Mouse (Mus musculus): Measurements from ENCODE around the gene Gm13539. TPM values are rescaled to one million over a fixed set of nuclear protein-coding genes. Genes with fewer than 3 reads are reported as not detected.
A peak's percentile ranks its signal among the peaks of the same experiment; 100 is the strongest.
"Not testable (repeated sequence)": the region's sequence is repeated elsewhere in the genome, so short reads cannot be mapped to it uniquely, and the experiment has no call there.

Gm13539 gene
- not detected for total RNA-seq (2022)

DNA sequence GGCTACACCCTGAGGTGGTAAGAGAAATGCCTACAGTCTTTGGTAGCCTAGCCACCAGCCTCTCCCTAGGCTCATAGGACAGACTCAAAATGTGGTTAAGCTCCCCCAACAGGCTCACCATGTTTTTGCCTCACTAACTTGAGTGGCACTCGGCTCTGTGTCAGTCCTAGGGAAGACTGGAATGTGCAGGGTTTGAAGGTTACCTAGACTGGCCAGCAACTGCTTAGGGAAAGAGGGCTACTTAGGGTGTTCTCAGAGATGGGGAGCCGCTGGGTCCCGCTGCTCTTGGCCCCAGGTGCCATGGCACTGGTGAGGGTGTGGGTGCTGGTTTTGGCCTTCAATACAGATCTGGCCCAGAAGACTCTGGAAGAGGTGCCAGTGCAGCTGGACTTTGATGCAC, at the start of gene Gm13539:
Gm13539 (plus strand) TSS at position 301 of the 400 bp plus-strand sequence.
- DNase-seq (ENCODE audit: low spot score): no peak

DNA sequence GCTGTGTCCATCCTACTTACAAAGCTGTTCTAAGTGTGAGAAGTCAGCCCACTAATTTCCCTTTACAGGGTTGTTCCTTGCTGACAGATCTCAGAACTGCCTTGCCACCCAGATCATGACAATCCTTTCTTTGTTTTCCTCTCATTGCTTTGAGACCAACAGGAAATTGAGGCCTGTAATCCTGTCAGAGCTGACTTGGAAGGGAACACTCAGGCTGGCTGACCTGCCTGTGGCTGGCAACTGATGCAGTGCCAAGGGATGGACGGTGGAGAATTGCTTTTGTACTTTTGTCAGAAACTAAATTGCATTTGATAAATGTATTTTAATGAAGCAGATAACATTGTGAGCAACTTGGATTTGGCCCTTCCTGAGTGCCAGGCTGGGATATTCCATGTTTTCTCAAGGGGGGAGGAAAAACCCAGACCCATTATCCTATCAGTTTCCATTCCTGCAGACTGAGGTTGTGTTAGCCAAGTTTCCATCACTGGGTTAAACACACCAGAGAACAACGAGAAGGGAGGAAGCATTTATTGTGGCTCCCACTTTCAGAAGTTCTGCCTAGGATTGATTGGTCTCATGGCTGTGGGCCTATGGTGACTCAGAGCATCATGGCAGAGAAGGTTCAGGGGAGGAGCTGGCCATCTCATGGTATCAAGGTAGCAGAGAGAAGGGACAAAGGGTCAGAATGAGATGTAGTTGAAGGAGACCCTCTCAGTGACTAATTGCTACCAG, 48.7 kb upstream of the Gm13539 start:
- no peak for DNase-seq (ENCODE audit: low spot score)

DNA sequence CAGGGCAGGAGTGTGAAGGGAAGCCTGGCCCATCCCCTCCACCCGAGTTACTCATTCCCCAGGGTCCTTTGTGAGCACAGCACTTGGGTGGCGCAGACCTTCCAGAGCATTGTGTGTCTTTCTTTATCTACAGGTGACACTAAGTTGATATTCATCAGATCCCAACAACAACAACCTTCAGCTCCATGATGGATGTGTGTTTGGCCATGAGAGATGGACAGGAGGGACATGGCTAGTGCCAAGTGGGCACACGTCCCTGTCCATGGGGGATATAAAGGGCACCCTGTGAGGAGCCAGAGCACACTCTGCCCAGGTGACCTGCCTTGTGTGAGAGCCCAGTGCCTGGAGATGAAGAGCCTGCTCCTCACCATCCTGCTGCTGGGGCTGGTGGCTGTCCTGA, 45.3 kb upstream of the Gm13539 start, which contains the start of gene Obp2b:
Obp2b (plus strand) TSS at position 301 of the 400 bp plus-strand sequence.
- not testable (repeated sequence) for DNase-seq (ENCODE audit: low spot score)

DNA sequence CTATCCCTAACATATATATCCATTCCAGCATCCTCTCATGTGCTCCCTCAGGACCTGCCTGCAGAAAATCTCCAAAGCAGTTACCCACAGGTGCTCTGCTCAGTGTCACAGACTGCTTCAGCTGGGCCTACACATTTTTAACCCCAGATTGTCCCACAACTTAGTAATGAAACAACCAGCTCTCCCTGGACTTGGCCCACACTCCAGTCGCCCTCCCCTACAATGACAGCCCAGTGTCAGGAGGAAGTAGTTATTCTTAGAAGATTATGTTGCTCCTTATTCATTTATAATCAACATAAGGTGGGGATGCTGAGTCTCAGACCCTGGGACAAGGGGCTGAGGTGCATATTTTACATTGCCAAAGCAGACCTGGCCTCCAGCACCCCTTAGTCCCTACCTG, 40.4 kb upstream of the Gm13539 start:
- DNase-seq (ENCODE audit: low spot score): no peak

DNA sequence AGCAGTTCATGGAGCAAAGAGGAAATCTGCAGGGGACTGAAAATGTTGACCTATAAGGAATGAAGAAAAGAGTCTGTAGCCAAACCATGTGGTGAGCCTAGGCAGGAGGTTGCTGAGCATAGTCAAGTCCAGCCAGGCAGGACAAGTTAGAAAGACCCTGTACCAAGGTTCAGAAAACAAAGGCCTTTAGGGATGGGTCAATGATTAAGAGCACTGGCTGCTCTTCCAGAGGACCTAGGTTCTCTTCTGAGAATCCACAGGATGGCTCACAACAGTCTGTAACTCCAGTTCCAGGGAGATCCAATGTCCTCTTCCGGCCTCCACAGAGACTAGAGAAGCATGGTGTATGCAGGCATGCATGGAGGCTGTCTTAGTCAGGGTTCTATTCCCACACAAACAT, 27.9 kb upstream of the Gm13539 start:
- DNase-seq (ENCODE audit: low spot score): no peak

DNA sequence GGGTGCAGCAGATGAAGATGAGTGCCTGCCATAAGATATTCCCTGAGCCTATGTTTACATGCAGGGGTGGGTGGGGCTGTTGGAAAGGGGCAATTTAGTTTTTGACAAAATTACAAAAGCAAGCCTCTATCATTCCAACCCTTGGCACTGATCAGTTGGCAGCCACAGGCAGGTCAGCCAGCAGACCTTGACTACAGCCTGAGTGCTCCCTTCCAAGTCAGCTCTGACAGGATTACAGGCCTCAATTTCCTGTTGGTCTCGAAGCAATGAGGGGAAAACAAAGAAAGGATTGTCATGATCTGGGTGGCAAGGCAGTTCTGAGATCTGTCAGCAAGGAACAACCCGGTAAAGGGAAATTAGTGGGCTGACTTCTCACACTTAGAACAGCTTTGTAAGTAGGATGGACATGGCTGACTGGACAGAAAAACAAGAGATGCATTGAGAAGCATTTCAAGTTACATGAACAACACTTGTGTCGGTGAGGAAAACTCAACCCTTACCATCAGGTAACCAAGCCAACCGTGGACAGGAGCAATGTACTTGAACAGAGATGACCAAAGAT, 23.9 kb upstream of the Gm13539 start:
- DNase-seq (ENCODE audit: low spot score): no peak

DNA sequence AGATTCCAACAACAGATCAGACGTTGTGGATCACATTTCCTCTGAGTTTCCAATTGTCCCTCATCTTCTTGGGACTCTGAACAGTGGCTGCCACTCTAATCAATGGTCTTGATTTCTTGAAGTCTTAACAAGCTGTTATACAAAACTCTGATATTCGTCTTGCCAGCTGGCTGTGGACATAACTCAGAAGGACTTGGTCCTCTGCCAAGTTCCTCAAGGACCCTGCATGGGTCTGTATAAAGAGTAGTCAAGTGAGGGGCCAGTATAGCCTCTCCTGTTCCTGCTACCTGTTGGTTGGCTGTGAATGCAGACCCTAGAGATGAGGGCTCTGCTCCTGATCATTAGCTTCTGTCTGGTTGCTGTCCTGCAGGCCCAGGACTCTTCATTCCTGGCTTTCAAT, 16.8 kb upstream of the Gm13539 start, which contains the start of gene Lcn3:
Lcn3 (plus strand) TSS at position 301 of the 400 bp plus-strand sequence.
- DNase-seq (ENCODE audit: low spot score): no peak

DNA sequence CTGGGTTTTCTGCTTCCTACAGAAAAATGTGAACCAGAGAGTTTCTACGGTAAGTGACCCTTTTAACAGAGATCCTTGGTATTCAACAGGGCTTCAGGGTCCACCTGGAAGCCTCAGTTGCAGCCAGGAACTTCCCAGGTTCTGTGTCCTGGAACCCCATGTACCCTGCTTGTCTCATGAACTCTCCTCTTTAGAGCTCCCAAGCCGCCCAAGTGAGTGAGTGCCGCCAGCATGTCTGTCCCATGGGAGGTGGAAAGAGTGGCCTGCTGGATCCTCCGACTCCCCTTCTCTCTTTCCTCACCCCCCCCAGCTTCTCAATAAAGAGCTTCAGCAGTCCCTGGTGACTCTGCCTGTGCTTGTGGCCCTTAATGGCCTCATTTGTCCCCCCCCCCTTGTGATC, 14.3 kb upstream of the Gm13539 start:
- DNase-seq (ENCODE audit: low spot score): no peak

DNA sequence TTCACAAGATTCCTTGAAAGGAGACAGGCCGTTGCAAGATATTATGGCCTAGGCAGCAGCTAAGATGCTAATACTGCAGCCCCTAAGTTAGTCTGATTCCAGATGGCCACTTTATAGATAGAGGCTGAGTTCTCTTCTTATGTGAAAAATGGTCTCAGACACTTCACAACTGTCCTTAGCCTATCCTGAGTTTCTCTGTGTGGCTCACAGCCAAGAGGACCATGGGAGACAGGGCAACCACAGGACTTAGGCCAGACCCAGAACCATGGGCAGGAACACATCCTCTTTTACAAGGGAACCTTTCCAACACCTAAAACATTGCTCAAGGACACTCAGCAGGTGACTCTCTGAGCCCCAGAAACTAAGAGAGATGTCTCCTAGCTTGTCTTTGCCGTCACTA, 8.6 kb upstream of the Gm13539 start:
- no peak for DNase-seq (ENCODE audit: low spot score)

DNA sequence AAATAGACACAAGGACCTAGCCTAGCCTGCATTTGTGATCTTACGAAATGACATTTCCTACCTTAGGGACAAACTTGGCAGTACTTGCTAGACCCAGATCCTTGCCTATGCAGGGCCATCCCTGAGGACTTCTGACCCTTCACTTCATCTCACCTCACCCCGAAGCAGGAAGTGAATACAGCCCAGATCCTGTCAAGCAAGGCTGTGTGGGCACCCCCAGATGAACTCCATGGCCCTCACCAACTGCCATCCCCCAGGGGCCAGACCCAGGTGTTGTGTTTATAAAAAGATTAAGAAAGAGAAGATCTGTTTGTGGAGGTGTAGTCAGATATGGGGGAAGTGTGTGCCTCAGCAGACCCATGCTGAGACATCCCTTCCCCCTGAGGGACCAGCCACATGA, 7.4 kb upstream of the Gm13539 start:
- DNase-seq (ENCODE audit: low spot score): no peak

DNA sequence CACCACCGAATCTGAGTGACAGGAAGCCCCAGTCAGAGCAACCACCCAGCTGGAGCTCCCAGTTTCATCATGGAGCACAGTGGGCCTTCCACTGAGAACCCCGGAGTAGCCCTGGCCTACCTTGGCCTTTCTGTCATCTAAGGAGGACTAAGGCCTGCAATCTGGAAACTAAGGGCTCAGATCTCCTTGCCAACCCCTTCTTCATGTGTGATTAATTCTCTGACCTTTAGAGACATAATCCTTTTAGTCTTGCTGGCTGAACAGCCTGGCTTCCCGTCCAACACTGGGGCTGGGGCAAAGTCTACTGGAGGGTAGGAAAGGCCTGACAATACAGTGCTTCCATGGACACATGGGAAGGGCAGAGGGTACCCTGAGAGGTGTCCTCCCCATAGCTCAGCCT, 6.1 kb upstream of the Gm13539 start:
- no peak for DNase-seq (ENCODE audit: low spot score)

DNA sequence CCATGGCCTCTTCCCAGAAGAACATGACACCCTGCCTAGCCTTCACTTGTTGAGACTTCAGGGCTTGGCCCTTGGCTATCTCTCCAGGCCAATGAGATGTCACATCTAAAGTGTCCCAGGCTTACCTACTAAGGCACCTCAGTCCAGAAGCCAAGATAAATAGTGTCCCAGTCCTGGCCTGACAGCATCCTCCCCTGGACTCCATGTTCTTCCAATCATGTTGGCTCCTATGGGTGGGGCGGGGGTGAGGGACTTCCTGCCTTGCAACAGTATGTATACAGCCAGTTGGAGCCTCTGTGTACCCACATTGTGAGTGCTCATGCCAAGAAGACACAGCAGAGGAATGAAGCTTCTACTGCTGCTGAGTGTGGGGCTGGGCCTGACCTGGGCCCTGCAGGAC, 5.3 kb upstream of the Gm13539 start, which contains the start of gene Lcn11:
Lcn11 (plus strand) TSS at position 301 of the 400 bp plus-strand sequence.
- no peak for DNase-seq (ENCODE audit: low spot score)

DNA sequence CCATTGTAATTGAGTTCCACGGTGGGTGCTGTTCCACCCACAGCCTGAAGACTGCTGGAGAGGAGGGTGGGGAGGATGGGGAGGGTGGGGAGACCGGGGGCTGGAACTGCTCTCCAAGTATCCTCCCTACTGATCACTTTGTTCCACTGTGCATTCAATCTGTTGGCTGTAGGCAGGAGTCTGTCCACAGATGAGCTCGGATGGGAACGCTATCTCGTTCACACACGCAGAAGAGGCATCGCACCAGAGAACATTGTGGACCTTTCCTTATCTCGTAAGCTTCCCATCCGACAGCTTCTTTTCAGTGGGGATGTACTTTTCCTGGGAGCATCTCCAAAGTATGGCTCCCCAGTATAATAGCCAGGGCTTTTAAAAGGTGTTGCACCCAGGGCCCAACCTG, 3.0 kb upstream of the Gm13539 start:
- no peak for DNase-seq (ENCODE audit: low spot score)

DNA sequence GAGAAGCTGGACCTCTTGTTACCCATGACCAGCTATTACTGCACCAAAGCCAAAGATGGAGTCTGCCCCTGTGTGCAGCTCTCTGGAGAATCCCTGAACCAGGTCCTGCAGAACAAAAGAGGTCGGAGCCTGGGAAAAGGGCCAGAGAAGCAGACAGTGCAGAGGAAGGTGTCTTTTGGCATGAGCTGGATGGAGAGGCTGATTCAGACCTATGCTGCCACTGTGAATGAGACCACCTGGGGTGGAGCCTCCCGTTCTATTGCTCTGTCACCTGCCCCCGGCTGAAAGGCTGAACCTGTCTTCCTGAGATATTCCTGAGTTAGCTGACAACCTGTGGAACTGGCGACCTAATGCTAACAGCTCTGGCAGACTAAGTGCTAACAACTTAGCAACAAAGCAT, 1.1 kb upstream of the Gm13539 start:
- no peak for DNase-seq (ENCODE audit: low spot score)

DNA sequence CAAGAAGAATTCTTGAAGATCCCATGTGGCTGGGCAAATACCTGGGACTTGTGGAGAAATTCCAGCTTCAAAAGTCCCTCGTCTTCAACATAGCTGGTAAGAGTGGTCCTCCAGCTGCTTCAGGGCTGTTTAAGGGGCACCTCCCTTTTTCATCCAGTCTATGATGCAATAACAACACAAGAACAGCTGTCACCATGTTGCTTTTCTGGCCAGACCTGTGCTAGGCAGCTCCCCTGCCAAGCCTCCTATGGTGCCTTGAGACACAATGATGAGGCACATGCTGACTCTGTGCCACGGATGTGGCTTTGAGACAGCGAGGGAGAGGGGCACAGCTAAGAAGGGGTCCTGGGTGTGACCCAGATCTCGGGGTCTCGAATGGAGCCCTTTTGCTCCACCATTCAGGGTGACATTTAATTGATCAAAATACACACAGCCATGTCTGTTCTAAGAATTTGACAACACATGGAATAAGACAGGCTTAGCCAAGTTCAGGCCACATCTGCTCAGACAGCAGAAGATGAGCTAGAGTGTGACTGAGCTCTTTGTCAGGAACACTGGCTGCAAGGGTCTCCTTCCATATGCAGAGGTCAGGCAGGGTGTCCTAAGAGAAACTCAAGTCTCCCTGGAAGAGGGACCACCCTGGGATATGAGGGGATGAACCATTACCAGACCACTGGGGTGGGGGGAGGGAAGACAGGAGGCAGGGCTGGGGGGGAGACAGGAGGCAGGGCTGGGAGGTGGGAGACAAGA, 3.7 kb downstream of the Gm13539 start:
- DNase-seq (ENCODE audit: low spot score): no peak

DNA sequence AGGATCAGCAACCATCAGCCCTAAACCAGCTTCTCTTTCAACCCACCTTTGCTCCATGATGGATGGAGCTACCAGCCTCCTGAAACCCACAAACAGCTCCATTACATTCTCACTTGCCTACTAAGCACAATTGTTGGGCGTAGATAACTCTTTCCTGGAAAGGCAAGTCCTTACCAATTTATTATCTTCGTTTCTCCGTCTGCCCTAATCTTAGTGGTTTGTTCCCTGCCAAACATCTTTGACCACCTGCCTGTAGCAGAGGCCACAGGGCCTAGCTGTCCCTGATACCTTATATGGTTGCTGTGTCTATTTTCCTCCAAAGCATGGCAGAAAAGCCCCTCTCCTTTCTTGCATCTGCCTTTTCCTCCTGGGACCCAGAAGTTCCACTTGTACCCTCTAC, 7.0 kb downstream of the Gm13539 start:
- DNase-seq (ENCODE audit: low spot score): no peak

DNA sequence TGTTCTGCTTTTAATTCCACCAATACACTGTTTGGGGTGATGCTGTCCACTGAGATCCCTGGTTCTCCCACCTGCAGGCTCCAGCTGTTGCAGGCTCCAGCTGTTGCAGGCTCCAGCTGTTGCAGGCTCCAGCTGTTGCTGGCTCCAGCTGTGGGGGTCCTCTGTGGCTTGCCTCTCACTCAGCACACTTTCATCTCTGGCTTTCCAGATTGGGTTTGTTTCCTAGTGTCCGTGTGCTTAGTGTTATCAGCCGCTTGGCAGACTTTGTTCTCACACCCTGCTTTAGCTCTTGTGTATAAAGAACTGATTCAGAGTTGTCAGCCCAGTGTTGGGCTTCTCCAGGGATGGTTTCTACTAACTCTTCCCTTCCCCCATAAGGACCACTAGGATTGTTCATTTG, 15.6 kb downstream of the Gm13539 start:
- peak; percentile 10 for DNase-seq (ENCODE audit: low spot score)

DNA sequence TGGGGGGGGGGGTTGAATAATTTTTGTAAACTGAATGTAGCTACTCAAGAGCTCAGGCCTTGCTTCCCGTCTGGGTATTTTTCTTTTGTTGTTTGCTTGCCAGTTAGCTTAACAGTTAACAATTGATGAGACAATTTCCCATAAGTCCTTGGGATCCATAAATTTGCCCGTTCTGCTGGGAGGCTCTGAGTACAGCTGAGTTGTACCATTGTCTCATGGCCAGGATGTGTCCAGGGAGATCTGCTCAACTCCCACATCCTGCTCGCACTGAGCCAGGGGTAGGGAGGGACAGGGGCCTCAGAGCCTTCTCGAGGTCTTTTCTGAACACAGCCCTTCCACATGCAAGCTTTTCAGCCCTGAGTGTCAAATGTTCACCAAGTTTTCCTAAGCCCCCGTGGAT, 16.0 kb downstream of the Gm13539 start:
- no peak for DNase-seq (ENCODE audit: low spot score)

DNA sequence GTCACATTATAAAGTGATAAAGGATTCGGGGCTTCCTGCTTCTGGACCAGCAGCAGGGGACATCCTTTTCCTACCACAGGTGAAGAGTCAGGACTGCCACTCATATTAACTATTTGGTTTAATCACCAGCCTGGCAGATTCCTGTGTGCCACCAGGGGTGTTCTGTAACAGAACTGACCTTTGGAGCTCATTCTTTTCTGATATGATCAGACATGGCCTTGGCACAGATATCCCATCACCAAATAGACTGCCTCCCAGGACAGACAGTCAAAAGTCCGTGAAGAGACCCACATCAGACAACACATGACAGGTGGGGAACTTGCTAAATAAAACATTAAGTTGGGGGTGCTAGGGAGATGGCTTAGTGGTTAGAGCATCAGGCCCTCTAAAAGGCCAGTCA, 29.7 kb downstream of the Gm13539 start:
- DNase-seq (ENCODE audit: low spot score): no peak

DNA sequence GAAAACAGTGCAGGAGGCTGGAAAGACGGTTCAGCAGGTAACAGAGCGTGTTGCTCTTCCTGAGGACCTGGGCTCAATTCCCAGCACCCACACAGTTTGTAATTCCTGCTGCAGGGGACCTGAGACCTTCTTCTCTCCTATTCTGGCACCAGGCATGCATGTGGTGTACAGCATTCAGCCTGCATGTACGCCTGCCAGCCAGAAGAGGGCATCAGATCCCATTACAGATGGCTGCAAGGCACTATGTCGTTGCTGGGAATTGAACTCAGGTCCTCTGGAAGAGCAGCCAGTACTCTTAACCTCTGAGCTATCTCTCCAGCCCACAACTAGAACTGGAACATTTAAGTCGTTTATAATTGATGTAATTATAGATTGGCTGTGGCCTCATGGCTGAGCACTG, 31.3 kb downstream of the Gm13539 start:
- DNase-seq (ENCODE audit: low spot score): no peak

DNA sequence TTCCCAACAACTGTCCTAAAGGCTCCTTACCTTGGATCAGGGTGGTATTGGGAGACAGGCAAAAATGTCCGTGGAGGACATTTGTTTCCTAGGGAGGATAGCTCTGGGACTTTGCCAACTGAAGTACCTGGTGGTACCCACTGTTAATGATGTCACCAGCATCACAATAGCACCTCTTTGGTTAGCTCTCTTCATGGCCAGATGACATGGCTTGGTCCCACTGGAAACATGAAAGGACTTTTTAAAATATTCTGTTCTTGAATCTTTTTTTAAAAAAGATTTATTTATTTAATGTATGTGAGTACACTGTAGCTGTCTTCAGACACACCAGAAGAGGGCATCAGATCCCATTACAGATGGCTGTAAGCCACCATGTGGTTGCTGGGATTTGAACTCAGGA, 33.7 kb downstream of the Gm13539 start, which contains the start of gene Glt6d1:
Glt6d1 (minus strand) TSS at position 101 of the 400 bp plus-strand sequence.
- not testable (repeated sequence) for DNase-seq (ENCODE audit: low spot score)

DNA sequence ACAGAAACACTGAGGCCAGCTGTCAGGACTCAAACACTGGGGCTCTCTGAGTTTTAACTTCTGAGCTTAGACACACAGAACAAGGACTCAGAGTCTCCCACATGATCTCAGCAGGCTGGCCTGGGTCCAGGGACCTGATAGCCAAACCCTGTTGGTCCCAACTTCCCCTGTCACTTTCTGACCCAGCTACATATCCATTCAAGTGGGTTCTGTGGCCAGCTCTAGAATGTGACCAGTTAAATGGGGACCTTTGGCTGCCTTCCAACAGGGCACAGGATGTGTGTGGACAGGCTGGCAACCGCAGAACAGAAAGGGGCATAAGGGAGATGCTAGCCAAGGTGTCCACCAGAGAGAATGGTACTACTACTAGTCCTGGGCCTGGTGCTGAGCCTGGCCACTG, 40.7 kb downstream of the Gm13539 start, which contains the start of gene Lcn9:
Lcn9 (plus strand) TSS at position 348 of the 400 bp plus-strand sequence.
- DNase-seq (ENCODE audit: low spot score): no peak

DNA sequence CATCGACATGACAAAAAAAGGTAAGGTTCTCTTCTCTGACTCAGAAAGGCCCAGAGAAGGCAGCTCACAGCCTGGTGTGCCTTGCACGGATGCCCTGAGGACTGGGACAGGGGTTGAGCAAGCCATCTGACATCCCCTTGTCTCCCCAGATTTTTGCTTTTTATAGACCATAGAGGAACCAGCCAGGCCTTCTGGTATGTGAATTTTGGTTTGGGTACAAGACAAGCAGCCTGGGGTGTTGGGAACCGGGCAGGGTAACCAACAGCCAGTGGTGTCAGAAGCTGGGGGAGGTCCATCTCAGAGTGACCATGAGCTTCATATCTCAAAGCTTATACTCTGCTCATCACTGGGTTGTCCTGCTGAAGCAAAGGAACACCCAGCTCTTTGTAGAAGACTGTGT, 42.7 kb downstream of the Gm13539 start:
- no peak for DNase-seq (ENCODE audit: low spot score)

All from heart, adult 8-10 months (tissue).